Mouse (Mus musculus) spleen, adult 2 months (tissue): Measurements from ENCODE around the gene Cc2d1a.

Experiments
- CTCF ChIP-seq: fragments of 200-500 bp; IDR thresholded peaks from 2 replicates; pipeline ENCODE4 v1.5.1; 2011; ENCODE audit warnings: mild to moderate bottlenecking, inconsistent platforms; ENCODE audit not compliant: insufficient read depth, insufficient read length, insufficient replicate concordance; ENCODE audit errors: extremely low read depth
- POLR2A ChIP-seq: fragments of 200-500 bp; IDR thresholded peaks from 2 replicates; pipeline ENCODE4 v1.6.1; 2011; ENCODE audit warnings: low read depth, low read length, inconsistent platforms

GRCm38 (mm10) chr8:84126742-84127141, 21.0 kb downstream of the Cc2d1a start:
- TF ChIP-seq CTCF (no peak), POLR2A (no peak)
